Comparison of ENCODE assay signal across 18 mouse cellular contexts in genomic region chr2:160587015-160587835, GRCm38 (mm10). TPM values are rescaled to one million over a fixed set of nuclear protein-coding genes. Genes with fewer than 3 reads are reported as not detected.
A peak's percentile ranks its signal among the peaks of the same experiment; 100 is the strongest.
DNase-seq lines count a peak whose midpoint lies in the region; ATAC-seq and TF ChIP-seq lines count a peak whose summit lies in the region.
"Had no signal": no experiment of that assay in that cellular context is flagged by ENCODE, and none has a peak within 500 bp of the region (broad histone marks: within the 10 kb centered on the region; RNA-seq: fewer than 3 reads in every experiment).

No protein-coding gene starts in this region.

- no peak overlapping the region for H3K9ac ChIP-seq in liver, embryonic 14.5 days (replicated peaks)
- H3K9ac ChIP-seq in liver, embryonic 12.5 days = no peak overlapping the region
- H3K9ac ChIP-seq in ES-E14 (ENCODE audit: insufficient read depth, low read depth, low read length, poor library complexity, severe bottlenecking) = no peak overlapping the region
- H3K9ac ChIP-seq: heart, embryonic 12.5 days; neural tube, embryonic 15.5 days had no signal

- no peak for ATAC-seq in liver, embryonic 14.5 days (ENCODE audit: insufficient read depth)
- no peak for ATAC-seq in liver, embryonic 12.5 days
- ATAC-seq: forebrain, embryonic 16.5 days had no signal

- no peaks in the 10 kb centered on the region for H3K9me3 ChIP-seq in liver, embryonic 14.5 days (ENCODE audit: control insufficient read depth, low read length)
- H3K9me3 ChIP-seq in liver, embryonic 12.5 days (replicated peaks) = no peaks in the 10 kb centered on the region
- H3K9me3 ChIP-seq in ES-E14 (ENCODE audit: control insufficient read depth, insufficient read depth, low read depth, low read length) = no peaks in the 10 kb centered on the region
- H3K9me3 ChIP-seq: heart, embryonic 12.5 days; neural tube, embryonic 15.5 days had no signal

- no peaks in the 10 kb centered on the region for H3K27me3 ChIP-seq in liver, embryonic 14.5 days (ENCODE audit: control insufficient read depth, insufficient read depth, low read length)
- H3K27me3 ChIP-seq in liver, embryonic 12.5 days (replicated peaks) = peaks cover 30% of the 10 kb centered on the region

- H3K4me2 ChIP-seq in liver, embryonic 14.5 days (ENCODE audit: low read depth) = no peak overlapping the region
- H3K4me2 ChIP-seq in liver, embryonic 12.5 days = no peak overlapping the region
- H3K4me2 ChIP-seq: heart, embryonic 12.5 days; neural tube, embryonic 15.5 days had no signal

- in situ Hi-C loops in ES-E14 (cut with MboI; ENCODE audit: low sequenced_read_pairs in 2 of 2, unreplicated experiment in 2 of 2) = loop anchor here (10.0 kb wide), 2 partner anchors 172 to 212 kb away; no protein-coding TSS in a partner anchor

- intact Hi-C loops in left cerebral cortex, postnatal 25 days (cut with DNase I) = no loop called here

- WGBS in liver, embryonic 14.5 days (ENCODE audit: insufficient replicate concordance) = 66% methylated on average over 9 of the region's 9 CpGs
- WGBS in liver, embryonic 12.5 days (ENCODE audit: insufficient replicate concordance) = 70% methylated on average over 9 of the region's 9 CpGs

- H3K36me3 ChIP-seq in liver, embryonic 14.5 days (replicated peaks; ENCODE audit: control insufficient read depth, insufficient read depth, low read depth) = no peaks in the 10 kb centered on the region
- H3K36me3 ChIP-seq in liver, embryonic 12.5 days = no peaks in the 10 kb centered on the region
- H3K36me3 ChIP-seq in ES-E14 (ENCODE audit: control insufficient read depth, insufficient read depth, low read length, poor library complexity, severe bottlenecking) = no peaks in the 10 kb centered on the region
- H3K36me3 ChIP-seq: heart, embryonic 12.5 days; neural tube, embryonic 15.5 days had no signal

- no peak for TF ChIP-seq EP300 in liver, embryonic 14.5 days (IDR thresholded peaks at IDR 0.05; ENCODE audit: low read depth)

- TF ChIP-seq CTCF in liver, embryonic 14.5 days (IDR thresholded peaks at IDR 0.05; ENCODE audit: low read depth) = peak; percentile 65

- no peak overlapping the region for H3K4me3 ChIP-seq in liver, embryonic 14.5 days (ENCODE audit: insufficient read depth in 1 of 2, low read depth in 2 of 2, low read length in 2 of 2)
- no peak overlapping the region for H3K4me3 ChIP-seq in liver, embryonic 12.5 days
- H3K4me3 ChIP-seq in ES-E14 (ENCODE audit: insufficient read depth in 1 of 2, low read depth in 1 of 2, low read length in 2 of 2, poor library complexity in 1 of 2, severe bottlenecking in 1 of 2) = peak overlapping the region in 1 of 2 experiments; percentile 39; a peak in 2 of 4 replicates
- H3K4me3 ChIP-seq: heart, embryonic 12.5 days; megakaryocyte, embryonic 14.5 days; neural tube, embryonic 15.5 days had no signal

- DNase-seq in heart, adult 11 months = peak; percentile 59
- no peak for DNase-seq in heart, adult 18-20 months
- no peak for DNase-seq in liver, embryonic 14.5 days (ENCODE audit: low read depth in 3 of 3, low spot score in 3 of 3)
- DNase-seq in ES-E14 (ENCODE audit: low read depth, low spot score) = no peak
- peak; percentile 17 for DNase-seq in induced T-regulatory cell, adult 2 months (ENCODE audit: low read depth)
- DNase-seq in left cerebral cortex, postnatal 25 days (ENCODE audit: low spot score in 2 of 2) = no peak
- no peak for DNase-seq in right cerebral cortex, postnatal 10 days (ENCODE audit: low spot score in 2 of 2)
- DNase-seq: cerebellum, adult 9-10 months; embryo, embryonic 11 days; kidney, adult 18-20 months; layer of hippocampus, adult 9-11 months; lung, adult 2 months; thymus, adult 18-20 months had no signal

- no peak overlapping the region for H3K27ac ChIP-seq in liver, embryonic 14.5 days
- H3K27ac ChIP-seq in liver, embryonic 12.5 days = no peak overlapping the region
- H3K27ac ChIP-seq in ES-E14 (ENCODE audit: insufficient read depth, low read depth, low read length, poor library complexity, severe bottlenecking) = no peak overlapping the region
- H3K27ac ChIP-seq: neural tube, embryonic 15.5 days had no signal

- H3K4me1 ChIP-seq in liver, embryonic 14.5 days (replicated peaks; ENCODE audit: control insufficient read depth in 2 of 2, insufficient read depth in 2 of 2, low read length in 1 of 2) = no peaks in the 10 kb centered on the region
- no peaks in the 10 kb centered on the region for H3K4me1 ChIP-seq in liver, embryonic 12.5 days
- no peaks in the 10 kb centered on the region; a peak in 2 of 4 replicates for H3K4me1 ChIP-seq in ES-E14 (ENCODE audit: control insufficient read depth in 2 of 2, insufficient read depth in 2 of 2, low read length in 2 of 2, poor library complexity in 1 of 2)
- H3K4me1 ChIP-seq: heart, embryonic 12.5 days; megakaryocyte, embryonic 14.5 days had no signal

TF ChIP-seq in ES-E14, 5 proteins besides CTCF, POLR2A, EP300 and RAD21:
- TF ChIP-seq ZC3H11A (IDR thresholded peaks at IDR 0.05; ENCODE audit: borderline replicate concordance, low read depth, low read length) (peak; percentile 15; the same call in 1 of the 2 replicates), HCFC1 (IDR thresholded peaks at IDR 0.05; ENCODE audit: borderline replicate concordance, insufficient read depth, low read length) (no peak)

RNA-seq across cellular contexts. Expression of gene Top1, which starts 58.5 kb away (rescaled TPM):
- 10 to 100 TPM; 39.9 to 42.8 TPM for total RNA-seq in heart, adult 18-20 months (2021)
- 17.9 and 33.6 TPM in 2 replicates for polyA plus RNA-seq in liver, embryonic 14.5 days (2012; rRNA removed)
- 51.2 and 58.0 TPM in 2 replicates for polyA plus RNA-seq in liver, embryonic 14.5 days (2014; fragmentation: Nextera tagmentation; extraction: Ambion mirVana)
- 83.7 and 87.7 TPM in 2 replicates for polyA plus RNA-seq in liver, embryonic 12.5 days (2016; fragmentation: Nextera tagmentation; extraction: Ambion mirVana)
- total RNA-seq in ES-E14 (2012; rRNA removed) = 39.3 and 52.7 TPM in 2 replicates
- 10 to 100 TPM; 83.0 to 85.7 TPM for total RNA-seq in left cerebral cortex, postnatal 25 days (2021)

Comparison
In these comparisons a context has a peak if more than half of its experiments do, and no peak if none do; other contexts are left out.
1. DNase-seq: peak in heart, adult 11 months (single experiment) and induced T-regulatory cell, adult 2 months (single experiment); none in heart, adult 18-20 months (0 of 2), liver, embryonic 14.5 days (0 of 3), ES-E14 (single experiment), left cerebral cortex, postnatal 25 days (0 of 2) and right cerebral cortex, postnatal 10 days (0 of 2).